Mouse (Mus musculus) neutrophil, adult 5-6 weeks (primary cell): Measurements from ENCODE around the gene Cacnb4. TPM values are rescaled to one million over a fixed set of nuclear protein-coding genes. Genes with fewer than 3 reads are reported as not detected.

Experiments
- ATAC-seq: fragments of 151-379, 151-347 bp; 2 replicates; pipeline ENCODE4 v1.8.0; 2017; ENCODE audit warnings: mild to moderate bottlenecking, moderate TSS enrichment; ENCODE audit not compliant: insufficient number of reproducible peaks, poor library complexity, low FRiP score, severe bottlenecking; ENCODE audit errors: extremely low read depth
- total RNA-seq: library from RNA; stranded (forward); fragments of 200-1000 nt; gene quantifications from 2 replicates; pipeline ENCODE4 v1.2.3, GENCODE M21; 2017

Cacnb4 gene
- total RNA-seq, 1 experiment from 2014 or later: 0.12 TPM

DNA sequence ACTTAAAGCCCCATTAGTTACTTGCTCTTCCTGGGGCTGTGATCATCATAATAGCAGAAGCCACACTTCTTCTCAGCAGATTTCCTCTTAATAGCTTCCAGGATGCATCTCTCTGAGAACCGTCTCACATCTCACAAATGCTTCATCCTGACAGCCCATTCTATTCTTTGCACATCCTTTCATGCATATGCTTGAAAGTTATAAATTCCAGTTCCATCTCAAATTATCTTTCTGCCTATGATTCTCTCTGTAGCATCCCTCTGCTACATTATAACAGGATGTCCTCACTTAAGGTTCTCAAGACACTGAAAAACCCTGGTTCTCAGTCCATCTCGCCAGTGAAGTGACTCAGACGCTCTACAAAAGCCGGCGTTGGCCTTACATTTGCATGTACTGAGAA lies 19.9 kb downstream of the Cacnb4 start:
- no peak for ATAC-seq

DNA sequence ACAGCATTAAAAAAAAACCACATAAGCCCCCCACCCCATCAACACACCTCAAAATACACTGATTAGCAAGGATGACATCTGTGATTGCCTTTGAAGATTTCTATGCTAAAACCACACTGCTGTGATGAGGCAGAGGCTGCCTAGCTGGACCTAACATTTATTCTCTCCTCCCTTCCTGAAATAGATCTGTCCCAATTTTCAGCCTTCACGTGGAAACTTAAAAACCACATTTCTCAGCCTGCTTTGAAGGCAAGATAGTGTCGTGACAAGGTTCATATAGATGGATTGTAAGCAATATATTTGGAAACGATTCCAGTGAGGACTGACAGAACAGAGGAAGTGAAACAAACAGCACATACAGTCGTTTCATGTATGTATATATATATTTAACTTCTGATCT lies 22.1 kb downstream of the Cacnb4 start:
- no peak for ATAC-seq

DNA sequence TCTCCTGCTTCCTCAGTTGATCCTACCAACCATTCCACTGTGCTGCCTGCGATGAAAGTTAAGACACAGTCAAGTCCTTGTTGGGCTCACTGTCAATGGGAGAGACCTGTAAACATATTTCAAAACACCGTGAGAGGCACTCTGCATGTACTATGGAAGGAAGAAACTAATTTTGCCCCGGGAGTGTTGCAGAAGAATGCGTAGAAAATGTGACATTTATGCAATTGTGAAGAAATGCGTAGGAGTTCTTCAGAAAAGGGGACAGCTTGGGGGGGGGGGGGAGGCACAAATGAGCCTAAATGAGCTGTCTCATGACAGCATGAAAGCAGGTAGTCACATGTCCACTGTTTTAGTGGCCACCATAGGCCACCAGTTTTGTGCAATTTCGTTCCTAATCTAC lies 25.1 kb downstream of the Cacnb4 start:
- ATAC-seq: no peak

DNA sequence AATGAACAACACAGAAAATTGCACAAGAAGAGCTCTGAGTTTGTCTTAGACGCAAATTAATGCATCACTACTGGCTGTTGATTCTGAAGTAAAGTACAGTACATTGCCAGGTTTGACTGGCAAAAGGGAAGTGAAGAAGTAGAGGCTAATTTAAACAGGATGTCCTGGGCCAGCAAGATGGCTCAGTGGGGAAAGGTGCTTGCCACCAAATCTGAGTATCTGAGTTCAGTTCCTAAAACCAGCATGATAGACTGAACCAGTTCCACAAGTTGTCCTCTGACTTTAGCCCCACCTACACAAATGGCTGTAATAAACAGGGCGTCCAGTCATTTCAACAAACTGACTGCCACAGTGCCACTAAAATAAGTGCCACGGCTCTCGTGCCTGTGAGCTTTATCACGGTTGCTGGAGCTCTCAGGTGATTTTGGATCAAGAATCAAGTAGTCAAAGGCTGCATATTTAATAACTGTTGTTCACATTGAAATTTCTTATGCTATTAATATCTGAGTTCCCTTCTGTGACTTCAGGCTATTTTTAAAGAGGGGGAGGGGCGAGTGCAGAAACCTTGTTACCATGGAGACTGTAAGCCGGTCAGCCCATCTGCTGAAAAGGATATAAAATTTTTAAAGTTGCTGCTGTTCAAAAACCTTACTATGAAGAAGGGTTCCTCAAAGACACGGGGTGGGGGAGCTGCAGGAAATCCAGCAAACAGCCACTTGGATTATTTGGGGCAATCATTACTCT lies 29.2 kb downstream of the Cacnb4 start:
- no peak for ATAC-seq

DNA sequence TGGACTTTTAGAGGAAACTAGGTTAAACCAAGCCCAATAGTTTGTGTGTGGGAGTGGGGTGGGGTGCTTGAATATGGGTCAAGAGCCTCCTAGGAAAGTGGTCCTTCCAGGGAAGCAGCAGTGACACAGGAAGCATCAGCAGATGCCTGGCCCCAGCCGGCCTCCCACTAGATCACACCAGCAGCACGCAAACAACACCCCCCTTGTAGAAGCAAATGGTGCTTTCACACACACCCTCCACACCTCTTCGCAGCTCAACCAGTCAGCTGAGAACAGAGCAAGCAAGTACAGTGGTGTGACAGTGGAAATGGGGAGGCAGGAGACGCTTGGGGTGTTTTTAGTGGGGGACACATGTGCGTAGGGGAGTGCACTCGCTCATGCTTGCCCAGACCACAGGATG lies 33.0 kb downstream of the Cacnb4 start:
- ATAC-seq: no peak

DNA sequence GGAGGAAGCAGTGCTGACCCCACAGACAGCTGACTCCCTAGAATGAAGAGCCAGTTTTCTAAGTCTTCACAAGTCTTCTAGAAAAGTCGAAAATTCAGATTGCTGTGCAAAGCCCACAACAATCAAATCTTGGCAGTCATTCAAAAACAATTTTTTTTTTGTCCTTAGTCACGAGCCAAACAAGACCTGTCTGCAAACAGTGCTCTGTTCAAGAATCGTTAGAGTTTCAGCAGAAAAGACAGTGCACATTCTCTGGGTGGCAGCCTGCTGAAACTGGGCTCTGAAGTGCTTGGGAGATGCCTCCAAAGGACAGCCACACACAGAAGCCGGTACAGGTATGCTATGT lies 37.1 kb downstream of the Cacnb4 start:
- no peak for ATAC-seq

DNA sequence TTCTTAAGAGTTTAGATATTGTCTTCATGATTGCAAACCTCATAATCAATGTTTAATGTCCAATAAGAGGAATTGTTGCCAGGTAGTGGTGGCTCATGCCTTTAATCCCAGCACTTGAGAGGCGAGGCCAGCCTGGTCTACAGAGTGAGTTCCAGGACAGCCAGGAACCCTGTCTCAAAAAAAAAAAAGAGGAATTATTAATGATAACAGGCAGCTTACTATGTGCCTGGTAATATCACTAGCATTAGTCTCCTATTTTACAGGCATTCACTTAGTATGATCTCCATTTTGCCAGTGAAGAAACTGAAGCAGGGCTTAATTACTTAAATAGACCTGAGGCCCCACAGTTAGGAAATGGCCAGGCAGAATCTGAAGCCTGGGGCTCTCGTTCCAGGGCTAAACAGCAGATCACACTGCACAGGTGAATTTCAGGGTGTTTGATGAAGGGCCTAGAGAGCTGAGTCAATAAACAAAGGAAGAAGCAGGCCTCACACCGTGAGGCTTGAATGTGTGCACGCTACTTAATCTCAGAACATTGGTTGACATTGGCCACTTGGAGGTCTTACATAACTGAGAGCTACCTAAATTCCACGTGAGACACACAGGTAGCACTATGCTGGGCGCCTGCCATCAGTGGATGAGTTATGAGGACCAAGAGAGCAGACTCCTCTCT lies 37.6 kb downstream of the Cacnb4 start:
- no peak for ATAC-seq

DNA sequence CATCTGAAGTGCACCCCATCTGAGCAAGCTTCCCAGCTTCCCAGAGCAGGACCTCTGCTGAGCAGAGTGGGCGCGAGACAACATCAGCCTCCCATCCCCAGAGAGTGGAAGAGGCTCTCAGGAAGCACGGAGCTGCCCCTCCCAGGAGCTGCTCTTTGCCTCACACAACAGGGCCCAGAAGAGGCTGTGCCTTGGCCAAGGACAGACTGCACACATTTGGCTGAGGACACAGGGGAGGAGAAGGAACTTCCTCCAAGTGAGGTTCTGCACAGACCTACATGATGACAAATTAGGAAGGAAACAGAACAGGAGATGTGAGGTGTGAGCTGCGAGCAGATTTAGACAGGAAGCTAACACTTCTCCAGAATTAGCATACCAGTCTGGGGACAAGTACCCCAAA lies 38.4 kb downstream of the Cacnb4 start:
- ATAC-seq: no peak

DNA sequence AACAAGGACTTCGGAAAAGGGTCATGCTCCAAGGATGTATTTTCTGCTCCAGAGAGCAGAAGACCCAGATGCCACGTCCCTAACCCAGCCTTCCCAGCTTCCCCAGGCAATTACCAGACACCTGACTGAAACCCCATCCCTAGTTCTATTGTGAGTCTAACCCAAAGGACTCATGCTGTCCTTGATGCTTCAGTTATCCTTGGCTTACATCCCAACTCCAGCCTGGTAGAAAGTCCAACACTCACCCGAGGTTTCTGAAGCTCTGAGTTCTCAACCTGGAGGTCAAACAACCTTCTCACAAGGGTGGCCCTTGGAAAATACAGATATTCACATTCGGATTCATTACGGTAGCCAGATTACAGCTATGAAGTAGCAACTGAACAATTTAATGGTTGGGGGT lies 40.6 kb downstream of the Cacnb4 start:
- ATAC-seq: no peak

DNA sequence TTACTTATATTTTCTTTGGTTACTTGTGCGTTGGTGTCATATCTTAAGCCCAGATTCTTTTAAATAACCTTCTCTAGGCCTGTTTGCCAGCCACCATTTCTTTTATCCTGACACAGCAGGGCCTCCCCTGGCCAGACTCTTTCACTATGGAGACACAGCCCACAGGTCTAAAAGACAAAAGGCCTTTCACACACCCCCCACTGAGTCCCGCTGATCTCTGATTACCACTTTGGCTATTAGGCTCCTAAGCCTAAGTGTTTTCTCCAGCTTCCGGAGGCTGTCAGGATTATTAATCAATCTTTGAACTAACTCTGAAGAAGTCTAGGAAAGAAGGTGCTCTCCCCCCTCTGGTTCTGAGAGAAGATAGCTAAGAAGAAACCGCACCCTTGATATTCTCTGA lies 41.3 kb downstream of the Cacnb4 start:
- no peak for ATAC-seq

DNA sequence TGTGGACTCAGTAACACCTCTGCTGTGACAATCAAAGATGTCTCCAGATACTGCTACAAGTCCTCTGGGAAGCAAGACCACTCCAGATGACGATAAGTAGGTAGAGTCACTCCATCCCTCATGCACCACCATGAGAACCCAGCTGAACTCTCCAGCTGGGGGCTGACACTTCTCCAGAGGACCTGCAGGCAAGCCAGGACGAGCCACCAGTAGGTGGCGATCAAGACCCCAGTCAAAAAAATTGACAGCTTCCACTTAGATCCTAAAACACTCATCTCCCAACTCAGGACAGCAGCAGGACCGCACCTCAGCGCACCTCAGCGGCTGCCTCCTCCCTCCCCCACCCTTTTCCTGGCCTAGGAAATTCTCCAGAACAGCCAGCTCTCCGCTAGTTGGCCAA lies 43.8 kb downstream of the Cacnb4 start:
- ATAC-seq: no peak

DNA sequence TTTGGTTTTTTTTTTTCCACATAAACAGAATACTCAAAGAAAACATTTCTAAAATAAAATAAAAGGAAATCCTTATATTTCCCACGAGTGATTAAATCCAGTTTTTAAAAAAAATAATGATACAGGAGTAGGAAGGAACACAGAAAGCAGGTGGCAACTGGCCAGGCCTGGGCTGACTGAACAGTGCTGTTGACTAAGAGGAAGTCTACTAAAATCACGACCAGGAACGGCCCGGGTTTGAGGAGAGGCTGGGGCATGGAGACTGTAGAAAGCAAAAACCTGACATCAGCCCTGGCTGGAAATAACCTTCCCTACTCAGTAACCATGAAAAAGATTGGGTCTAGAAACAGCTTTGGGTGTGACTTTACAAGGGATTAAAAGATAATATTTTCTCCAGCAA lies 48.4 kb downstream of the Cacnb4 start:
- ATAC-seq: no peak

DNA sequence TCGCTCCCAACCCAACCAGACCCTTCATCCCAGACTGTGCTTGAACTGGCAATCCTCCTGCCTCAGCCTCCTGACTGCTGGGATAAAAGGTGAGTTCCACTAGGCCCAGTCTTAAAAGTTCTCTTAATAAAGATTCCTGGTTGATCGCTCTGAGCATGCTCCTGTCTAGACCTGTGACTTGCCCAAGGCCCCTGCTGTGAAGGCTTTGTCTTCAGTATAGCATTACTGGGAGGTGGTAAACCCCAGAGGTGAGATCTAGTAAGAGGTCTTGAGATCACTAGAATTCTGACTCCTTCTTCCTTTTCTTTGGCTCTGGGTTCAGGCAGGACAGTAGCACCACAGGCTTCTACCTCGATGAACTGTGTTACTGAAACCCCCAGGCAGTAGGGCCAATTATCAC lies 50.4 kb downstream of the Cacnb4 start:
- no peak for ATAC-seq

DNA sequence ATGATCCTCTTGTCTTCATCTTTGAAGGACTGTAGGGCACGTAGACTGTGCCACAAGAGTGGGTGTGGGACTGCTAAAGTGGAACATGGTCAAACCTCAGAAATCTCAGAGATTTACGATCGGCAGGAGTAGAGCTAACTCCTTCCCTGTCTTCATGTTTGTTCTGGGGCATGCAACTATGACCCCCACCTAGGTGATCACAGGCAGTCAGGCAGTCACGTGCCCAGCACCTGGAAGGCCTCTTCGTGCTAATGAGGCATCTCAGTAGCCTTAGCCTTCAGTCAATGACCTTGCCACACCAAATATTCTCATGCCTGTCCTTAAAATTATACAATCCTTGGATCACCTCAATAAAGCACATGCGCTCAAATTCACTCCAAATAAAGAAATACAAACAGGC lies 50.9 kb downstream of the Cacnb4 start:
- no peak for ATAC-seq

DNA sequence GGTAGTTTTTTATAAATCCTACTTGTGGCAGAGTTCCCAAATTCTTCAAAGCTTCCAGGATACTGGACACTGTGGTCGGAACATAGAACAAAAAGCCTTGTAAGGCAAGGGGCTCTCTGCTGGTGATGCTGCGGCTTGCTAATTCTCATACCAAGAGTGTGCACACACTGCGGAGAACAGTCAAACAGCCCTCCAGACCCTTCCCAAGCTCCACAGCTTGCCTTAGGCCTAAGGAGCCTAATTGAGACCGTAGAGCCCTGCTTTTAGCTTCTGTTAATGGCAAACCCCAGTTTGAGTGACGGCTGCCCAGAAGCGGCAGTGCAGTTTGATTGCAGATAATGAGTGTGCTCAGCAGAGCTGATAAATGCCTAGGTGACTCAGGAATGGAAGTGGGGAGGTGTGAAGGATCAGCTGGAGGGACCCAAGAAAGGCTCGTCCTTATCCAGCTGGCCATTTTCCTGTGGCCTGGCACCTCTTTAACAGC lies 52.7 kb downstream of the Cacnb4 start:
- ATAC-seq: no peak

DNA sequence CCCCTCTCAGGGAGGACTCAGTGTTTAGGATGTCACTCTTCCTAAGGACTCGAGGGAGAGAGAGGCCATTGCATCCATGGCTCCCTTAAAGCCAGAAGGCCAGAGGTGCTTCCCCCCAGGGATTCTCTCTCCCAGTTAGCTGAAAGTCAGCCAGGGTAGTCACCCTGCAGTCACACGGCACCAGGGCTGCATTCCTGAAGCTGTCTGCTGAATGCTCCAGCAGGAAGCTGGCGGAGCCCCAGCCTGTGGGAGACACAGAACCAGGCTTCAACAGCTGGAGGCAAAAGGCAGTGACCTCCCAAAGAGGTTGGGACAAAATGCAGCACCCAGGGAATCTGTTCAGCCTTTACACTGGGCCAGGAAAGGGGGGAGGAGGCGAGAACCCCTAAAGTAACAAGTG lies 53.2 kb downstream of the Cacnb4 start:
- no peak for ATAC-seq

DNA sequence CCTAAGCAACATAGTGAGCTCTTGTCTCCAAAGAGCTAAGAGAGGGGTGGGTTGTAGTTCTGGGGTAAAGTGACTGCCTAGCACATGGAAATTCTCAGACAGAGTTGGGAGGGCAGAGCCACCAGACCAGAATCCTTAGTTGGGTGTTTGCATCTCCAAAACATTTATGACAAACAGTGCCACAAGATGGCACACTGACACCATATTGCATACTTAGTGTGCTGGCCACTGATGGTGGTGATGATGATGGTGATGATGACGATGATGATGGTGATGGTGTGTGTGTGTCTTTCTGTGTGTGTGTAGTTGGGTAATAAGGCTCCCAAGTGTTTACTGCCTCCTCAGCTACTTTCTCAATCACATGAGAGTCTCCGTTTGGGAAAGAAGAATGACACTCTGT lies 54.0 kb downstream of the Cacnb4 start:
- no peak for ATAC-seq

DNA sequence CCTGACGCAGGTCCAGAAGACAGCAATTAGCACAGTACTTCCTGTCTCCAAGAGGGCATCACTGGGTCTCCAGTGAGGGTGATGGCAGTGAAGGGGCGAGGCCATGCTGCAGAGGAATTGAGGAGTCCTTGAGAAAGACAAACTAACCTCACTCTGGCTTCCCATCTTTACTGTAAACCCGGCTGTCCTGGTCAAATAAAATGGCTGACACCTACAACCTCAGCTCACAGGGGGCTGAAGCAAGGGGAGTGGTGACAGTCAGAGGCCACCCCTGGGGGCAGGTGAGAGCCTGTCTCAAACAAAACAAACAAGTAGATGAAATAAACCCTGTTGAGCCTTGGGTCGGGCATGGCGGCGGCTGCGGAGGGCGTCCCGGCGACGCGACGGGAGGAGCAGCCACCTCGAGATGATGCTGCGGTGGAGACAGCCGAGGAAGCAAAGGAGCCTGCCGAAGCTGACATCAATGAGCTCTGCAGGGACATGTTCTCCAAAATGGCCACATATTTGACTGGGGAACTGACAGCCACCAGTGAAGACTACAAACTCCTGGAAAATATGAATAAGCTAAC lies 57.1 kb downstream of the Cacnb4 start:
- ATAC-seq: peak; percentile 39; the same call in 1 of the 2 replicates

DNA sequence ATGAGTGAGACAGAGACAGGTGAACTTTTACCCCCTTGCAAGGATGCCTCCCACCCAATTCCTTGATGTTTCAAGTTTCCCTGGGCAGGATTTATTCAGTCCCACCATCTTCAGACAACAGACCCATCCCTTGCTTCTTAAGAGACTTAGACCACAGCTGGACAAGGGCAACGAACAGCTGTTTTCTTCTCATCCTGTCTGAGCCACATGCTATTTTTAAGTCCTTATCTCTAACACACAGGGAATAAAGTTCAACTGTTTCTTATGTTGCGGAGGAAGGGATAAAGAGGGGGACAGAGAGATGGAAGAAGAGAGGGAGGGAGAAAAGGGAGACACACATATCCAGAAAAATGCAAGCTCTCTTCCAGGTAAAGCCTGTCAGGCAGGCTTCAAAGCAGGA lies 57.8 kb downstream of the Cacnb4 start:
- ATAC-seq: no peak

DNA sequence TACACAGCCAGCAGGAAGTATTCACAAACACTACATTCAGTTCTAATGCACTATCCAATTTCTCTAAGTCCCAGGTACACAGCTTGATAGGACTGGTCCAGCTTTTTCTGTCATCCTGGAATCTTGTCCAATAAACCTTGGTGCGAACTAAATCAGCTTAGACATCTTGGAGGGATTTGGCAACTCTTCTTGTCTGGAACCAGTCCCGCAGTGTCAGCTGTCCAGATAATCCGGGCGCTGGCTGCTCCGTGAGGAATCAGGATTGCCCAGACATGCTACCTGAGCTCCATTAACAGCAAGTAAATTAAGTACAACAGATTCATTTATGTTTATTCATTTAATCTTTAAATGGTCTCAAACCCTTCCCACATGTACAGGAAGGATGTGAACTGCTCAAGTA lies 61.2 kb downstream of the Cacnb4 start:
- ATAC-seq: no peak
